Mouse (Mus musculus): ENCODE data around the gene Nipal3. TPM values are rescaled to one million over a fixed set of nuclear protein-coding genes. Genes with fewer than 3 reads are reported as not detected.

Nipal3 gene
- polyA plus RNA-seq, 1 experiment, result 0.91 TPM

DNA sequence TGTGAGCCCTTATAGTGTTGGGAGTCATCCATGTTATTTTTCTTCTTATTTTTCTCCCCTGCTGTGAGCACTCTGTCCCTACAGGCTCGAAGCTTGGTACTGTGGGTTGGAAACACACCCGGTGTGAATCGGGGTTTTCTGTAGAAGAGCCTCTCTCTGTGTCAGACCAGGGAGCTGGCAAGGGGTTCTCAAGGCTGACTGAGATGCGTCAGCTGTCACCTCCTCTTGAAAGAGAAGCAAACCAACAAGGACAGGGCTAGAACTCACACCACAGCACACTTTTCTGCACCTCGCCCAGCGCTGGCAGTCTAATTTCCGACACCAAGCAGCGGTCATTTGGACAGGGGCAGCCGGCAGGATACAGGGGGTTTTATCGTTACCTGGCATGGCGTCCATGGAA, 31.4 kb downstream of the Nipal3 start:
- H3ac ChIP-seq (ENCODE audit: control insufficient read depth, insufficient read length, low read depth), result no peak overlapping the region
- TF ChIP-seq FOSL1 (IDR thresholded peaks at IDR 0.05; ENCODE audit: insufficient read depth, low read length, poor library complexity, severe bottlenecking) (no peak), MYOD1 (IDR thresholded peaks at IDR 0.05; ENCODE audit: control insufficient read depth, insufficient read length, low read depth) (no peak), CEBPB (IDR thresholded peaks at IDR 0.05; ENCODE audit: low read depth) (no peak), USF1 (IDR thresholded peaks at IDR 0.05; ENCODE audit: low read depth) (no peak), MYOG (IDR thresholded peaks at IDR 0.05; ENCODE audit: control insufficient read depth, extremely low read depth, insufficient read length) (no peak), CTCF (IDR thresholded peaks at IDR 0.05; ENCODE audit: control insufficient read depth, insufficient read depth, insufficient read length) (no peak)
- no peaks in the 10 kb centered on the region for H3K79me3 ChIP-seq (ENCODE audit: low read depth)
- H3K4me3 ChIP-seq (ENCODE audit: insufficient read depth, poor library complexity, severe bottlenecking), result no peak overlapping the region
- no peaks in the 10 kb centered on the region for H3K36me3 ChIP-seq (ENCODE audit: control insufficient read depth, insufficient read depth)
- peaks cover 32% of the 10 kb centered on the region for H3K27me3 ChIP-seq (ENCODE audit: control insufficient read depth, insufficient read depth, insufficient read length)
- H3K79me2 ChIP-seq (ENCODE audit: control insufficient read depth, insufficient read depth), result no peaks in the 10 kb centered on the region

DNA sequence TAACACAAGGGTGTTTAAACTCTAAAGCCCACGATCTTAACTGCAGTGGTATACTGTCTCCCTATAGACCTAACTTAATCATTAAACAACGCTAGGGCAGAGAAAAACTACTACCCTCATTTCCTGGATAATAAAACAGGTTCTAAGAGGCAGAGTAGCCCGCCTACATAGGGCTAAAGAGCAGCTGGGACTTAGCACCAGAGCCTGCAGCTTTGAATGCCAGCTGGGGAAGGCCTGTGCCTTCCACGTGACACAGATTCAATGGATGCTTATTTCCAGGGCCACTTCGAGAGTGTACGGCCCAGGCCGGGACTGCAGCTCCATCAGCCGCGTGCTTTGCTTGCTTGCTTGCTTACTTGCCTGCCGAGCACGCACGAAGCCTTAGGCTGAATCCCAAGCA, 41.3 kb downstream of the Nipal3 start:
- Histone ChIP-seq H3K27me3 (ENCODE audit: control insufficient read depth, insufficient read depth, insufficient read length) (peaks cover 47% of the 10 kb centered on the region), H3K36me3 (ENCODE audit: control insufficient read depth, insufficient read depth) (no peaks in the 10 kb centered on the region), H3K79me2 (ENCODE audit: control insufficient read depth, insufficient read depth) (no peaks in the 10 kb centered on the region), H3K4me3 (ENCODE audit: insufficient read depth, poor library complexity, severe bottlenecking) (no peak overlapping the region), H3ac (ENCODE audit: control insufficient read depth, insufficient read length, low read depth) (no peak overlapping the region), H3K79me3 (ENCODE audit: low read depth) (no peaks in the 10 kb centered on the region)
- no peak for TF ChIP-seq USF1 (IDR thresholded peaks at IDR 0.05; ENCODE audit: low read depth)
- no peak for TF ChIP-seq CTCF (IDR thresholded peaks at IDR 0.05; ENCODE audit: control insufficient read depth, insufficient read depth, insufficient read length)
- no peak for TF ChIP-seq MYOG (IDR thresholded peaks at IDR 0.05; ENCODE audit: control insufficient read depth, extremely low read depth, insufficient read length)
- no peak for TF ChIP-seq FOSL1 (IDR thresholded peaks at IDR 0.05; ENCODE audit: insufficient read depth, low read length, poor library complexity, severe bottlenecking)
- no peak for TF ChIP-seq CEBPB (IDR thresholded peaks at IDR 0.05; ENCODE audit: low read depth)
- no peak for TF ChIP-seq MYOD1 (IDR thresholded peaks at IDR 0.05; ENCODE audit: control insufficient read depth, insufficient read length, low read depth)
- TF ChIP-seq MAX (IDR thresholded peaks at IDR 0.05), result no peak

GRCm38 (mm10) chr4:135453164-135453563, 41.7 kb downstream of the Nipal3 start:
- Histone ChIP-seq H3K79me2 (ENCODE audit: control insufficient read depth, insufficient read depth) (no peaks in the 10 kb centered on the region), H3K27me3 (ENCODE audit: control insufficient read depth, insufficient read depth, insufficient read length) (peaks cover 47% of the 10 kb centered on the region), H3K4me3 (ENCODE audit: insufficient read depth, poor library complexity, severe bottlenecking) (no peak overlapping the region), H3K79me3 (ENCODE audit: low read depth) (no peaks in the 10 kb centered on the region), H3ac (ENCODE audit: control insufficient read depth, insufficient read length, low read depth) (no peak overlapping the region), H3K36me3 (ENCODE audit: control insufficient read depth, insufficient read depth) (no peaks in the 10 kb centered on the region)
- no peak for TF ChIP-seq USF1 (IDR thresholded peaks at IDR 0.05; ENCODE audit: low read depth)
- TF ChIP-seq MYOG (IDR thresholded peaks at IDR 0.05; ENCODE audit: control insufficient read depth, extremely low read depth, insufficient read length), result no peak
- no peak for TF ChIP-seq CEBPB (IDR thresholded peaks at IDR 0.05; ENCODE audit: low read depth)
- no peak for TF ChIP-seq MYOD1 (IDR thresholded peaks at IDR 0.05; ENCODE audit: control insufficient read depth, insufficient read length, low read depth)
- TF ChIP-seq FOSL1 (IDR thresholded peaks at IDR 0.05; ENCODE audit: insufficient read depth, low read length, poor library complexity, severe bottlenecking), result no peak
- no peak for TF ChIP-seq MAX (IDR thresholded peaks at IDR 0.05)
- no peak for TF ChIP-seq CTCF (IDR thresholded peaks at IDR 0.05; ENCODE audit: control insufficient read depth, insufficient read depth, insufficient read length)

DNA sequence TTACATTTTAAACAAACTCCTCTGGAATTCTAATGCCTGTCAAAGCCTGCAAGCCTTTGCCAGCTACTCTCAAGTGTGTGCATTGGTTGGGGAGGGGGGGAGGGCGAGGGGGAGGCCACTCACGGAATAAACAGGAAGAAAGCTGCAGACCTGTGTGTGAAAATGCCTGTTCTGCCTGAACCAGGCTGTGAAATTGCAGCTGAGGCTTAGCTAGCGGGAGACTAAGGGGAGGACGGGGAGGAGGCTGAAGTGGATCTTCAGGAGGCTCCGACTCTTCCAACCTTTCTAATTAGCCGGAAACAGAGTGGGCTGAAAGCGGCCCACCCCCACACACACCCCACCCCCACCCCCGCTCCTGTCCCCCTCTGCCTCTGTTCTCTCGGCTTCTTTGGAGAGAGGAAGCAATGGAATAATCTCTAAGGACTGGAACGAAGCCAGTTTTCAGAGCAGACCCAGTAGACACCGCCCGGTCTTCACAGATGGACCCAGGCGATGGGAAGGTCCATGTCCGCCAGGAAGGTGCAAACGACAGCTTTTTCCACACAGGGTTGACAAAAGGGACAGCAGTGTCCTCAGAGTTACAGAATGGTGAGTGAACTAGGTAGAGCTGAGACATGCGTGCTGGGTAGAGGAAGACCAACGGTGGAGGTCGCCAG, 43.4 kb downstream of the Nipal3 start:
- no peaks in the 10 kb centered on the region for H3K79me3 ChIP-seq (ENCODE audit: low read depth)
- H3K79me2 ChIP-seq (ENCODE audit: control insufficient read depth, insufficient read depth), result no peaks in the 10 kb centered on the region
- no peaks in the 10 kb centered on the region for H3K36me3 ChIP-seq (ENCODE audit: control insufficient read depth, insufficient read depth)
- TF ChIP-seq MAX (IDR thresholded peaks at IDR 0.05), result no peak
- no peak for TF ChIP-seq CEBPB (IDR thresholded peaks at IDR 0.05; ENCODE audit: low read depth)
- TF ChIP-seq FOSL1 (IDR thresholded peaks at IDR 0.05; ENCODE audit: insufficient read depth, low read length, poor library complexity, severe bottlenecking), result no peak
- TF ChIP-seq MYOG (IDR thresholded peaks at IDR 0.05; ENCODE audit: control insufficient read depth, extremely low read depth, insufficient read length), result no peak
- TF ChIP-seq CTCF (IDR thresholded peaks at IDR 0.05; ENCODE audit: control insufficient read depth, insufficient read depth, insufficient read length), result no peak
- TF ChIP-seq MYOD1 (IDR thresholded peaks at IDR 0.05; ENCODE audit: control insufficient read depth, insufficient read length, low read depth), result no peak
- TF ChIP-seq USF1 (IDR thresholded peaks at IDR 0.05; ENCODE audit: low read depth), result no peak
- H3ac ChIP-seq (ENCODE audit: control insufficient read depth, insufficient read length, low read depth), result no peak overlapping the region
- H3K27me3 ChIP-seq (ENCODE audit: control insufficient read depth, insufficient read depth, insufficient read length), result peaks cover 47% of the 10 kb centered on the region
- no peak overlapping the region for H3K4me3 ChIP-seq (ENCODE audit: insufficient read depth, poor library complexity, severe bottlenecking)

- H3K4me3 ChIP-seq (ENCODE audit: insufficient read depth, poor library complexity, severe bottlenecking), result no peak overlapping the region
- TF ChIP-seq MYOG (IDR thresholded peaks at IDR 0.05; ENCODE audit: control insufficient read depth, extremely low read depth, insufficient read length) (no peak), MAX (IDR thresholded peaks at IDR 0.05) (no peak), CTCF (IDR thresholded peaks at IDR 0.05; ENCODE audit: control insufficient read depth, insufficient read depth, insufficient read length) (no peak), MYOD1 (IDR thresholded peaks at IDR 0.05; ENCODE audit: control insufficient read depth, insufficient read length, low read depth) (no peak), CEBPB (IDR thresholded peaks at IDR 0.05; ENCODE audit: low read depth) (no peak), FOSL1 (IDR thresholded peaks at IDR 0.05; ENCODE audit: insufficient read depth, low read length, poor library complexity, severe bottlenecking) (no peak), USF1 (IDR thresholded peaks at IDR 0.05; ENCODE audit: low read depth) (no peak)
- H3K79me2 ChIP-seq (ENCODE audit: control insufficient read depth, insufficient read depth), result no peaks in the 10 kb centered on the region
- no peak overlapping the region for H3ac ChIP-seq (ENCODE audit: control insufficient read depth, insufficient read length, low read depth)
- no peaks in the 10 kb centered on the region for H3K27me3 ChIP-seq (ENCODE audit: control insufficient read depth, insufficient read depth, insufficient read length)
- H3K36me3 ChIP-seq (ENCODE audit: control insufficient read depth, insufficient read depth), result no peaks in the 10 kb centered on the region
- H3K79me3 ChIP-seq (ENCODE audit: low read depth), result no peaks in the 10 kb centered on the region
Measured at GRCm38 (mm10) chr4:135442473-135442872, 52.4 kb downstream of the Nipal3 start.
